Mouse (Mus musculus) liver (tissue): Measurements from ENCODE around the gene Srsf3.

Experiments used
- DNase-seq: peaks from one replicate; pipeline ENCODE4 v3.0.0-alpha.2; 2020; ENCODE audit warnings: mixed read lengths

Srsf3 gene

GRCm38 (mm10) chr17:29067847-29068246 lies 35.4 kb downstream of the Srsf3 start:
- DNase-seq, result no peak

- no peak for DNase-seq
These were observed 36.6 kb downstream of the Srsf3 start for GRCm38 (mm10) chr17:29069063-29069462.

- DNase-seq, result no peak
These were observed 39.4 kb downstream of the Srsf3 start for GRCm38 (mm10) chr17:29071820-29072219.

- DNase-seq, result no peak
These were observed 40.4 kb downstream of the Srsf3 start for GRCm38 (mm10) chr17:29072701-29073307.

- no peak for DNase-seq
These were observed 40.9 kb downstream of the Srsf3 start for GRCm38 (mm10) chr17:29073313-29073712.

- DNase-seq, result no peak
These were observed 41.7 kb downstream of the Srsf3 start for GRCm38 (mm10) chr17:29074085-29074484.

GRCm38 (mm10) chr17:29076235-29076634 lies 43.8 kb downstream of the Srsf3 start:
- DNase-seq, result no peak

- DNase-seq, result peak; percentile 48
These were observed 45.5 kb downstream of the Srsf3 start for GRCm38 (mm10) chr17:29077786-29078509.

- peak; percentile 51 for DNase-seq
These were observed 46.3 kb downstream of the Srsf3 start for GRCm38 (mm10) chr17:29078519-29079383.

GRCm38 (mm10) chr17:29080758-29081617 lies 48.6 kb downstream of the Srsf3 start:
- DNase-seq, result no peak

- peak; percentile 29 for DNase-seq
These were observed 49.4 kb downstream of the Srsf3 start for GRCm38 (mm10) chr17:29081618-29082381.

GRCm38 (mm10) chr17:29083586-29083985 lies 51.2 kb downstream of the Srsf3 start:
- DNase-seq, result no peak

GRCm38 (mm10) chr17:29084656-29085055 lies 52.2 kb downstream of the Srsf3 start:
- DNase-seq, result no peak

GRCm38 (mm10) chr17:29085266-29085665 lies 52.8 kb downstream of the Srsf3 start:
- DNase-seq, result no peak

GRCm38 (mm10) chr17:29086916-29087315 lies 54.5 kb downstream of the Srsf3 start:
- no peak for DNase-seq

- no peak for DNase-seq
These were observed 58.3 kb downstream of the Srsf3 start, which contains the start of gene Cdkn1a for GRCm38 (mm10) chr17:29090776-29091175. Cdkn1a (plus strand) TSS chr17:29090976.

GRCm38 (mm10) chr17:29091348-29091944 lies 59.0 kb downstream of the Srsf3 start:
- DNase-seq, result no peak

GRCm38 (mm10) chr17:29092497-29092896 lies 60.1 kb downstream of the Srsf3 start:
- DNase-seq, result no peak
